In genomic region chr13:46268815-46269445, GRCm38 (mm10) we compare ENCODE assay signal across 9 mouse cellular contexts. TPM values are rescaled to one million over a fixed set of nuclear protein-coding genes. Genes with fewer than 3 reads are reported as not detected.
A peak's percentile ranks its signal among the peaks of the same experiment; 100 is the strongest.
DNase-seq lines count a peak whose midpoint lies in the region; ATAC-seq and TF ChIP-seq lines count a peak whose summit lies in the region.
"Had no signal": no experiment of that assay in that cellular context is flagged by ENCODE, and none has a peak within 500 bp of the region (broad histone marks: within the 10 kb centered on the region; RNA-seq: fewer than 3 reads in every experiment).

No protein-coding gene starts in this region.

- no peak for ATAC-seq in liver, embryonic 12.5 days
- 0 out of 2 replicates have a peak, but pooled peaks have one; percentile 8 for ATAC-seq in common myeloid progenitor, adult 5-6 weeks (replicated peaks; ENCODE audit: low read depth, poor library complexity, severe bottlenecking)
- ATAC-seq in hindbrain, embryonic 12.5 days (ENCODE audit: low FRiP score): peak; percentile 68
- ATAC-seq in midbrain, embryonic 14.5 days (ENCODE audit: low FRiP score, low TSS enrichment): no peak; the same call in 1 of the 2 replicates
- no peak for ATAC-seq in inflammation-experienced regulatory T-cells, adult 6 months

- H3K4me2 ChIP-seq in liver, embryonic 12.5 days: no peak overlapping the region
- 0 out of 2 replicates have a peak overlapping the region, but pooled peaks have one; percentile 9 for H3K4me2 ChIP-seq in hindbrain, embryonic 12.5 days (replicated peaks)
- H3K4me2 ChIP-seq in midbrain, embryonic 14.5 days (ENCODE audit: low read length): no peak overlapping the region
- H3K4me2 ChIP-seq: heart, embryonic 13.5 days had no signal

- WGBS in liver, adult 2 months: 34% methylated on average over 7 of the region's 7 CpGs
- 59% methylated on average over 7 of the region's 7 CpGs for WGBS in liver, embryonic 12.5 days (ENCODE audit: insufficient replicate concordance)
- 40% methylated on average over 7 of the region's 7 CpGs for WGBS in hindbrain, embryonic 12.5 days
- WGBS in midbrain, embryonic 14.5 days: 21% methylated on average over 7 of the region's 7 CpGs

- no peaks in the 10 kb centered on the region for H3K79me2 ChIP-seq in liver, adult 2 months (ENCODE audit: control insufficient read depth, insufficient read depth, low read length)

- intact Hi-C loops in left cerebral cortex, adult 2 months (cut with DNase I): no loop called here

- H3K4me3 ChIP-seq in liver, adult 2 months (ENCODE audit: insufficient read depth, low read depth, low read length): no peak overlapping the region
- no peak overlapping the region for H3K4me3 ChIP-seq in liver, embryonic 12.5 days
- no peak overlapping the region for H3K4me3 ChIP-seq in hindbrain, embryonic 12.5 days
- no peak overlapping the region for H3K4me3 ChIP-seq in left cerebral cortex, adult 2 months
- no peak overlapping the region for H3K4me3 ChIP-seq in midbrain, embryonic 14.5 days (replicated peaks; ENCODE audit: low read depth, low read length)
- H3K4me3 ChIP-seq: heart, embryonic 13.5 days had no signal

- H3K9ac ChIP-seq in liver, adult 2 months (ENCODE audit: low read depth, low read length): no peak overlapping the region
- H3K9ac ChIP-seq in liver, embryonic 12.5 days: no peak overlapping the region
- H3K9ac ChIP-seq in hindbrain, embryonic 12.5 days: no peak overlapping the region
- H3K9ac ChIP-seq in midbrain, embryonic 14.5 days (replicated peaks; ENCODE audit: low read length): no peak overlapping the region
- H3K9ac ChIP-seq: heart, embryonic 13.5 days had no signal

- H3K36me3 ChIP-seq in liver, adult 2 months (ENCODE audit: control insufficient read depth, insufficient read depth, low read length): no peaks in the 10 kb centered on the region
- H3K36me3 ChIP-seq in liver, embryonic 12.5 days: no peaks in the 10 kb centered on the region
- no peaks in the 10 kb centered on the region for H3K36me3 ChIP-seq in hindbrain, embryonic 12.5 days
- H3K36me3 ChIP-seq in midbrain, embryonic 14.5 days (ENCODE audit: control insufficient read depth, insufficient read depth, low read length): no peaks in the 10 kb centered on the region
- H3K36me3 ChIP-seq: heart, embryonic 13.5 days had no signal

- TF ChIP-seq POLR2A in liver, adult 2 months (IDR thresholded peaks at IDR 0.05; ENCODE audit: extremely low read depth, insufficient read depth, low read length): no peak

- 0 out of 2 replicates have a peak, but pooled peaks cover 3% of the 10 kb centered on the region for H3K27me3 ChIP-seq in liver, adult 2 months (ENCODE audit: control insufficient read depth, insufficient read depth, low read length)
- peaks cover 10% of the 10 kb centered on the region for H3K27me3 ChIP-seq in liver, embryonic 12.5 days (replicated peaks)
- H3K27me3 ChIP-seq in hindbrain, embryonic 12.5 days: no peaks in the 10 kb centered on the region
- no peaks in the 10 kb centered on the region for H3K27me3 ChIP-seq in midbrain, embryonic 14.5 days (ENCODE audit: control insufficient read depth, insufficient read depth, low read length)
- H3K27me3 ChIP-seq: heart, embryonic 13.5 days had no signal

- no peak overlapping the region for H3K27ac ChIP-seq in liver, adult 2 months (replicated peaks; ENCODE audit: insufficient read depth, low read depth, low read length)
- no peak overlapping the region for H3K27ac ChIP-seq in liver, embryonic 12.5 days
- 0 out of 2 replicates have a peak overlapping the region, but pooled peaks have one; percentile 23 for H3K27ac ChIP-seq in hindbrain, embryonic 12.5 days
- peak overlapping the region; percentile 73; the same call in 1 of the 2 replicates for H3K27ac ChIP-seq in left cerebral cortex, adult 2 months
- H3K27ac ChIP-seq in midbrain, embryonic 14.5 days (replicated peaks; ENCODE audit: low read depth, low read length): 0 out of 2 replicates have a peak overlapping the region, but pooled peaks have one; percentile 32
- H3K27ac ChIP-seq: heart, embryonic 13.5 days had no signal

- no peaks in the 10 kb centered on the region for H3K9me3 ChIP-seq in liver, embryonic 12.5 days (replicated peaks)
- no peaks in the 10 kb centered on the region for H3K9me3 ChIP-seq in hindbrain, embryonic 12.5 days (replicated peaks)
- no peaks in the 10 kb centered on the region for H3K9me3 ChIP-seq in midbrain, embryonic 14.5 days (ENCODE audit: control insufficient read depth, low read length)
- H3K9me3 ChIP-seq: heart, embryonic 13.5 days had no signal

- no peak for TF ChIP-seq CTCF in liver, adult 2 months (IDR thresholded peaks at IDR 0.05; ENCODE audit: low read depth, low read length)
- TF ChIP-seq CTCF in left cerebral cortex, adult 2 months (IDR thresholded peaks at IDR 0.05): no peak

- H3K4me1 ChIP-seq in liver, adult 2 months (ENCODE audit: control insufficient read depth, insufficient read depth, low read length): peaks cover 5% of the 10 kb centered on the region
- peaks cover 29% of the 10 kb centered on the region for H3K4me1 ChIP-seq in liver, embryonic 12.5 days
- peaks cover 31% of the 10 kb centered on the region for H3K4me1 ChIP-seq in hindbrain, embryonic 12.5 days
- H3K4me1 ChIP-seq in midbrain, embryonic 14.5 days (ENCODE audit: control insufficient read depth, insufficient read depth, low read length): peaks cover 17% of the 10 kb centered on the region; the same call in 1 of the 2 replicates

- peak; percentile 40 for DNase-seq in liver, adult 2 months (ENCODE audit: extremely low read depth, low read depth, low spot score)
- peak in 1 of 2 experiments; percentile 38 for DNase-seq in left cerebral cortex, adult 2 months (ENCODE audit: extremely low spot score in 1 of 2, low spot score in 2 of 2)
- DNase-seq in midbrain, embryonic 14.5 days: peak; percentile 78
- peak; percentile 38 to 73 for DNase-seq in urinary bladder, postnatal 4 days (ENCODE audit: low spot score in 2 of 2)

RNA-seq across cellular contexts. Expression of gene Stmnd1, which starts 4.6 kb away (rescaled TPM):
- not detected in 2 replicates for total RNA-seq in liver, adult 2 months (2014; rRNA removed)
- polyA plus RNA-seq in liver, adult 2 months (2012; rRNA removed): not detected in 2 replicates
- polyA plus RNA-seq in liver, embryonic 12.5 days (2016; fragmentation: Nextera tagmentation; extraction: Ambion mirVana): not detected in 2 replicates
- not detected in 2 replicates for total RNA-seq in common myeloid progenitor, adult 5-6 weeks (2017)
- 0.27 TPM in 1 of 2 replicates, not detected in the other for polyA plus RNA-seq in hindbrain, embryonic 12.5 days (2016; fragmentation: Nextera tagmentation; extraction: Ambion mirVana)
- total RNA-seq in left cerebral cortex, adult 2 months (2021): not detected
- polyA plus RNA-seq in midbrain, embryonic 14.5 days (2014; fragmentation: Nextera tagmentation; extraction: Ambion mirVana): not detected in 2 replicates
- not detected for polyA plus RNA-seq in inflammation-experienced regulatory T-cells, adult 6 months (2017; shearing (Covaris generic))

Comparison
In these comparisons a context has a peak if more than half of its experiments do, and no peak if none do; other contexts are left out.
1. H3K27ac ChIP-seq: peak in hindbrain, embryonic 12.5 days (single experiment), left cerebral cortex, adult 2 months (single experiment) and midbrain, embryonic 14.5 days (single experiment); none in liver, adult 2 months (single experiment) and liver, embryonic 12.5 days (single experiment).
2. ATAC-seq: peak in common myeloid progenitor, adult 5-6 weeks (single experiment) and hindbrain, embryonic 12.5 days (single experiment); none in liver, embryonic 12.5 days (single experiment), midbrain, embryonic 14.5 days (single experiment) and inflammation-experienced regulatory T-cells, adult 6 months (single experiment).